Mouse (Mus musculus) stomach, postnatal 0 days (tissue): ENCODE measurements around the gene Abr.

ENCODE experiments used
- CTCF ChIP-seq: IDR thresholded peaks from 2 replicates; pipeline ENCODE4 v1.5.1; 2016; ENCODE audit warnings: antibody characterized with exemption, low read depth, mild to moderate bottlenecking, moderate library complexity
- EP300 ChIP-seq: optimal IDR thresholded peaks from 2 replicates; pipeline ENCODE3; 2016; ENCODE audit warnings: antibody characterized with exemption

DNA sequence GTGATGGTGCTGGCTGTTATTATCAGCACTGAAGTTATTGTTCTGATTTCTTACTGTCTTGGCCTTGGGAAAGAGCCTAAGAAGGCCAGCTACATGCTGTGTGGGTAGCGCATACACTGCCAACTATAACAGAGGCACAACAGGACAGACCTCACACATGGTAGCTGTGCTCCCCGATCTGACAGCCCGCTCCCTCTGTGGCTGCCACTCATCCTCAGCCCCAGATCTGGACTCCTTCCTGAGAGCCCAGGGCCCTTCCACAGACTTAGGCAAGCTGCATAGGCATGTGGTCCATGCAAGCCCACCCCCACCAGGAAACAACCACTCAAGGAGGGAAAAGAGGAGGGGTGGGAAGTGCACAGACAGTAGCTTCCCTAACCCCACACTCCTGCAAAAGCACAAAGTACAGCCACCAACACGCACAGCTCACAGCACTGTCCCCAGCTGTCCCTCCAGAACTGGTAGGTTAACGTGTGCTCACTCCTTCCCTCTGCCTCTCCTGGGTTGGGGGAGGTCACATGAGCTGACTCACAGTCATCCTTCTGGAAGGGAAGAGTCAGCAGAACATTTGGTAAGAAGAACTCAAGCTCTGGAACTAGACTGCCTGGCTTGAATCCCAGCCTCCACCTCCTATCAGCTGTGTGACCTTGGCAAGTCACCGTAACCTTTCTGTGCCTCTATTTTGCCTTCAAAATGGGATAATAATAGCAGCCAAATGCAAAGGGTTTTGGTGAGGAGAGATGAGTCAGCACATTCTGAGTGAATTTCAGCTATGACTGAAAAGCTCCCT is 92.6 kb downstream of the Abr start:
- TF ChIP-seq CTCF (no peak), EP300 (no peak)
